Mouse (Mus musculus): Measurements from ENCODE around the gene Tuba4a.
A peak's percentile ranks its signal among the peaks of the same experiment; 100 is the strongest.
"Not testable (repeated sequence)": the region's sequence is repeated elsewhere in the genome, so short reads cannot be mapped to it uniquely, and the experiment has no call there.

Gene Tuba4a

GRCm38 (mm10) chr1:75234606-75235005 lies 14.9 kb upstream of the Tuba4a start:
- DNase-seq = peak; percentile 74

- DNase-seq = not testable (repeated sequence)
These were observed 12.8 kb upstream of the Tuba4a start for GRCm38 (mm10) chr1:75232489-75232888.

- no peak for DNase-seq
These were observed 12.0 kb upstream of the Tuba4a start, which contains the start of gene A630095N17Rik for GRCm38 (mm10) chr1:75231664-75232152. Gene A630095N17Rik, minus strand, starts transcription at chr1:75232102.

GRCm38 (mm10) chr1:75231224-75231623 lies 11.6 kb upstream of the Tuba4a start:
- no peak for DNase-seq

GRCm38 (mm10) chr1:75230335-75230994 lies 10.8 kb upstream of the Tuba4a start:
- no peak for DNase-seq

- no peak for DNase-seq
These were observed 9.5 kb upstream of the Tuba4a start for GRCm38 (mm10) chr1:75229158-75229557.

GRCm38 (mm10) chr1:75227653-75228052 lies 8.0 kb upstream of the Tuba4a start:
- DNase-seq = no peak

- no peak for DNase-seq
These were observed 6.5 kb upstream of the Tuba4a start for GRCm38 (mm10) chr1:75226138-75226537.

GRCm38 (mm10) chr1:75225473-75225872 lies 5.8 kb upstream of the Tuba4a start:
- no peak for DNase-seq

GRCm38 (mm10) chr1:75223532-75223931 lies 3.9 kb upstream of the Tuba4a start:
- no peak for DNase-seq

GRCm38 (mm10) chr1:75222926-75223325 lies 3.3 kb upstream of the Tuba4a start:
- DNase-seq = no peak

GRCm38 (mm10) chr1:75221538-75221937 lies 1.9 kb upstream of the Tuba4a start:
- no peak for DNase-seq

GRCm38 (mm10) chr1:75219078-75219477 lies 587 bp downstream of the Tuba4a start:
- DNase-seq = peak; percentile 85

GRCm38 (mm10) chr1:75218227-75219001 lies 1.3 kb downstream of the Tuba4a start:
- peak; percentile 25 for DNase-seq

GRCm38 (mm10) chr1:75217893-75218226 lies 1.8 kb downstream of the Tuba4a start:
- DNase-seq = no peak

GRCm38 (mm10) chr1:75216797-75217585 lies 2.7 kb downstream of the Tuba4a start:
- DNase-seq = no peak

- DNase-seq = no peak
These were observed 3.9 kb downstream of the Tuba4a start for GRCm38 (mm10) chr1:75215785-75216184.

GRCm38 (mm10) chr1:75214886-75215285 lies 4.8 kb downstream of the Tuba4a start:
- DNase-seq = no peak

- DNase-seq = no peak
These were observed 5.2 kb downstream of the Tuba4a start for GRCm38 (mm10) chr1:75214442-75214841.

- DNase-seq = no peak
These were observed 6.6 kb downstream of the Tuba4a start for GRCm38 (mm10) chr1:75213096-75213495.

GRCm38 (mm10) chr1:75212542-75212941 lies 7.1 kb downstream of the Tuba4a start:
- no peak for DNase-seq

GRCm38 (mm10) chr1:75211141-75211708 lies 8.4 kb downstream of the Tuba4a start:
- no peak for DNase-seq
